Mouse (Mus musculus) G1E (cell line): ENCODE measurements around the gene AU022252.

Experiments used
- CTCF ChIP-seq: IDR thresholded peaks from 2 replicates; pipeline ENCODE4 v1.5.1; 2012; ENCODE audit warnings: low read depth, low read length, inconsistent platforms, mixed read lengths
- GATA1 ChIP-seq: IDR thresholded peaks from 2 replicates; pipeline ENCODE4 v1.6.1; 2012; ENCODE audit warnings: borderline replicate concordance, low read length, inconsistent platforms, mixed read lengths
- GATA2 ChIP-seq: IDR thresholded peaks from 2 replicates; pipeline ENCODE4 v1.6.1; 2012; ENCODE audit warnings: low read depth, low read length, inconsistent platforms, borderline replicate concordance
- POLR2AphosphoS5 ChIP-seq: IDR thresholded peaks from 2 replicates; pipeline ENCODE4 v1.6.1; 2012; ENCODE audit warnings: low read depth, low read length, inconsistent platforms; ENCODE audit not compliant: insufficient replicate concordance
- TAL1 ChIP-seq: conservative IDR thresholded peaks from 2 replicates; pipeline ENCODE4 v1.6.1; 2012; ENCODE audit warnings: low read depth, low read length, inconsistent platforms, mixed read lengths

DNA sequence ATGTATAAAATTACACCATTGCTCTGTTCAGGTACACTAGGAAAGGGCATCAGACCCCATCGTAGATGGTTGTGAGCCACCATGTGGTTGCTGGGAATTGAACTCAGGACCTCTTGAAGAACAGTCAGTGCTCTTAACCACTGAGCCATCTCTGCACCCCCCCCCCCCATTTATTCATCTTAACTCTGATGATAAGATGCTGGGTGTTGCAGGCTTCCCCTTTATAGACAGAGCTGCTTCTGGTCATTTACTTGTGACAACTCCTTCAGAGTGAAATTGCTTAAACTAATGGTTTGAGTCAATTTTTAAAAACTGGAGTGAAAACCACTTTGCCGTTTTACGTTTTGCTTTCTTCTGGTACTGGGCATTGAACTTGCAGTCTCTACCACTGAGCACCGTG lies 39.8 kb downstream of the AU022252 start:
- no peak for TF ChIP-seq CTCF
- no peak for TF ChIP-seq TAL1
- no peak for TF ChIP-seq GATA1
- no peak for TF ChIP-seq POLR2AphosphoS5
- no peak for TF ChIP-seq GATA2
